Mouse (Mus musculus): ENCODE measurements around the gene Magi1. TPM values are rescaled to one million over a fixed set of nuclear protein-coding genes. Genes with fewer than 3 reads are reported as not detected.

Magi1 gene
- total RNA-seq (2023): under 1 TPM; 0.47 to 0.50 TPM

DNA sequence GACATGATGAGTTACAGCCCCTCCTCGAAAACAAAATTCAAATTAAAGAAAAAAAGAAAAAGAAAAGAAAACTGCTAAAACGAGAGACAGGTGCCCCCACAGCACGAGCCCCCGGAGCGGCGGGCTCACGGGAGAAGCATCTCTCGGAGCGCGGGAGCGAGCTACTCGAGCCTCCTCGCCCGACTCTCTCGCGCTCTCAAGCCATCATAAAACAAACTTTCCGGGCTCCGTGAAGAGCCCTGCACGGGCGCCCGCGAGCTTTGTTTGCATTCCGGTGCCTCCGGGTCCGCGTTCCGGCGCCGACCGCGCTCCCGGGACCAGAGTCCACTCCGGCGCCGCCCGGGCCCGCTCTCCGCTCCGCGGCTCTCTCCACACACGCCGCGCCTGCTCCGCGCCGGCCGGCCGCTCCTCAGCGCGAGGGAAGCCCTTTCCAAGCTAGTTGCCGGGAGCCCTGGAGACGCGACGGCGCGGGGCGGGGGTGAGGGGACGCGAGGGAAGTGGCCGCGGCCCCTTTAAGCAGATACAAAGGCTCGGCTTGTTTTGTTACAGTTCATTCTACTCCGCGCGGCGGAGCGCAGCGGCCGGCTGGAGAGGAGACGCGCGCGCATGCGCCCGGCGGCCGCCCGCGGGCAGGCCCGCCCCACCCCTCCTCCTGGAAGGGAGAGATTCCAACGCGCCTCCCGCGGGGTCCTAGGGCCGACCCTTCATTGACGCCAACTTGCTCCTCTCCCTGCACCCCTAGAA is at the start of gene Magi1:
Magi1 (minus strand) TSS at position 600 of the 744 bp plus-strand sequence.

Other genes starting within 250 kb of the Magi1 start
- 10 to 100 TPM; 26.4 to 33.9 TPM for gene Slc25a26, start 216.4 kb upstream of the Magi1 start, total RNA-seq (2023)

Measured in T-cell, adult 66 days (primary cell).